9 mouse cellular contexts compared by ENCODE assay signal in the genomic region with DNA sequence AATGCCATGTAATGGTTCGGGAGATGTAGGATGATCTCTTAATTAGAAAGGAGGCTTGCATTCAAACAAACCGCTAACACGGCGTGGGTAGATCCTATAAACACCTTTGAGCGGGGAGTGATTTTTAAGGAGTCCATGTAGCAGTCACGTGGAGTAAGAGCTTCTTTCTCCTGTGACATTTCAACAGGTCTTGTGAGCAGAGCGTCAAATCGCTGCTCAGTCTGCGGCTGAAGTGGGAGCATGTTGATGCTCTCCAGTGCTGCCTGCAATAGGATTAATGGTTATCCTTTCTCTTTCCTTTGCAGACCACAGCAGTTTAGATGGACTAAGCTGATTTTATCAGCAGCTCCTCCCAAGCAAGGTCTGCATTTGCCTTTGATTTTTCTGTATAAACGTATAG. TPM values are rescaled to one million over a fixed set of nuclear protein-coding genes. Genes with fewer than 3 reads are reported as not detected.
DNase-seq lines count a peak whose midpoint lies in the region; ATAC-seq and TF ChIP-seq lines count a peak whose summit lies in the region.
"Had no signal": no experiment of that assay in that cellular context is flagged by ENCODE, and none has a peak within 500 bp of the region (broad histone marks: within the 10 kb centered on the region; RNA-seq: fewer than 3 reads in every experiment).

No protein-coding gene starts in this region.

- no peak for TF ChIP-seq CTCF in lung, embryonic 14.5 days (IDR thresholded peaks at IDR 0.05; ENCODE audit: low read depth)
- TF ChIP-seq CTCF in olfactory bulb, adult 2 months (IDR thresholded peaks at IDR 0.05; ENCODE audit: insufficient read depth, low read depth, low read length), result no peak

- H3K4me2 ChIP-seq in lung, embryonic 14.5 days, result peak overlapping the region; percentile 66
- peak overlapping the region; percentile 75 for H3K4me2 ChIP-seq in heart, embryonic 14.5 days (ENCODE audit: low read length)
- H3K4me2 ChIP-seq in limb, embryonic 12.5 days, result peak overlapping the region; percentile 81

- no peaks in the 10 kb centered on the region for H3K9me3 ChIP-seq in lung, embryonic 14.5 days (ENCODE audit: low read depth, low read length)
- no peaks in the 10 kb centered on the region for H3K9me3 ChIP-seq in heart, embryonic 14.5 days (ENCODE audit: control insufficient read depth, low read length)
- no peaks in the 10 kb centered on the region for H3K9me3 ChIP-seq in limb, embryonic 12.5 days

- DNase-seq in lung, embryonic 14.5 days, result peak; percentile 49
- no peak for DNase-seq in lung, postnatal 36 days
- peak; percentile 68 for DNase-seq in brain, adult 2 months (ENCODE audit: low read depth, low spot score)
- DNase-seq in adrenal gland, adult 18-20 months (ENCODE audit: low spot score in 2 of 2), result no peak
- no peak for DNase-seq in left cerebral cortex, adult 8-10 months (ENCODE audit: low spot score in 2 of 2)

- no peaks in the 10 kb centered on the region for H3K36me3 ChIP-seq in lung, embryonic 14.5 days (ENCODE audit: insufficient read depth)
- H3K36me3 ChIP-seq in heart, embryonic 14.5 days (ENCODE audit: control insufficient read depth, insufficient read depth, low read length), result no peaks in the 10 kb centered on the region
- no peaks in the 10 kb centered on the region for H3K36me3 ChIP-seq in limb, embryonic 12.5 days

- no peaks in the 10 kb centered on the region for H3K27me3 ChIP-seq in lung, embryonic 14.5 days (ENCODE audit: insufficient read depth, low read length)
- no peaks in the 10 kb centered on the region for H3K27me3 ChIP-seq in heart, embryonic 14.5 days (ENCODE audit: control insufficient read depth, insufficient read depth, low read length)
- H3K27me3 ChIP-seq in limb, embryonic 12.5 days, result no peaks in the 10 kb centered on the region

- H3K27ac ChIP-seq in lung, embryonic 14.5 days (ENCODE audit: low read depth), result no peak overlapping the region
- H3K27ac ChIP-seq in heart, embryonic 14.5 days (replicated peaks in 1 of 2; ENCODE audit: control insufficient read depth in 1 of 2, insufficient read depth in 1 of 2, low read depth in 2 of 2, low read length in 2 of 2), result peak overlapping the region in 1 of 2 experiments; percentile 53; a peak in 1 of 4 replicates
- H3K27ac ChIP-seq in limb, embryonic 12.5 days, result no peak overlapping the region
- H3K27ac ChIP-seq in olfactory bulb, adult 2 months (ENCODE audit: insufficient read depth, low read depth, low read length), result no peak overlapping the region

- no peaks in the 10 kb centered on the region for H3K4me1 ChIP-seq in lung, embryonic 14.5 days (ENCODE audit: insufficient read depth)
- peaks cover 0 to 6% of the 10 kb centered on the region in 2 experiments; a peak in 2 of 4 replicates for H3K4me1 ChIP-seq in heart, embryonic 14.5 days (ENCODE audit: control insufficient read depth in 2 of 2, insufficient read depth in 2 of 2, low read length in 2 of 2)
- peaks cover 3% of the 10 kb centered on the region; the same call in 1 of the 2 replicates for H3K4me1 ChIP-seq in limb, embryonic 12.5 days (replicated peaks)
- no peaks in the 10 kb centered on the region; the same call in 1 of the 2 replicates for H3K4me1 ChIP-seq in olfactory bulb, adult 2 months (ENCODE audit: control insufficient read depth, insufficient read depth, low read length)

- TF ChIP-seq POLR2A in olfactory bulb, adult 2 months (IDR thresholded peaks at IDR 0.05; ENCODE audit: insufficient read depth, low read depth, low read length), result no peak

- peak overlapping the region; percentile 61 for H3K9ac ChIP-seq in lung, embryonic 14.5 days
- H3K9ac ChIP-seq in heart, embryonic 14.5 days (ENCODE audit: low read length), result peak overlapping the region; percentile 75
- peak overlapping the region; percentile 66 for H3K9ac ChIP-seq in limb, embryonic 12.5 days (replicated peaks)

- peak overlapping the region; percentile 61 for H3K4me3 ChIP-seq in lung, embryonic 14.5 days (ENCODE audit: low read depth, low read length)
- peak overlapping the region; percentile 68 to 72 for H3K4me3 ChIP-seq in heart, embryonic 14.5 days (ENCODE audit: control insufficient read depth in 1 of 2, insufficient read depth in 1 of 2, low read depth in 1 of 2, low read length in 2 of 2)
- H3K4me3 ChIP-seq in limb, embryonic 12.5 days (replicated peaks), result peak overlapping the region; percentile 68
- H3K4me3 ChIP-seq in olfactory bulb, adult 2 months (ENCODE audit: insufficient read depth, low read depth, low read length), result peak overlapping the region; percentile 61

- ATAC-seq in lung, embryonic 14.5 days (ENCODE audit: insufficient read depth), result no peak
- ATAC-seq in heart, embryonic 14.5 days (ENCODE audit: insufficient number of reproducible peaks, insufficient read depth, low FRiP score, low read depth), result no peak
- ATAC-seq in limb, embryonic 12.5 days (ENCODE audit: insufficient number of reproducible peaks, insufficient read depth, low FRiP score, low TSS enrichment, low read depth), result no peak

- 4% methylated on average over 10 of the region's 10 CpGs for WGBS in lung, embryonic 14.5 days
- WGBS in heart, embryonic 14.5 days, result 4% methylated on average over 10 of the region's 10 CpGs
- WGBS in limb, embryonic 12.5 days, result 5% methylated on average over 10 of the region's 10 CpGs
- 4% methylated on average over 10 of the region's 10 CpGs for WGBS in olfactory bulb, adult 2 months

RNA-seq across cellular contexts. Expression of a gene that starts 0.8 kb away (rescaled TPM):
- polyA plus RNA-seq in lung, embryonic 14.5 days (2014; fragmentation: Nextera tagmentation; extraction: Ambion mirVana), result 12.5 and 17.1 TPM in 2 replicates
- 6.4 and 11.6 TPM in 2 replicates for polyA plus RNA-seq in heart, embryonic 14.5 days (2014; fragmentation: Nextera tagmentation; extraction: Ambion mirVana)
- polyA plus RNA-seq in limb, embryonic 12.5 days (2016; fragmentation: Nextera tagmentation; extraction: Ambion mirVana), result 18.1 and 18.5 TPM in 2 replicates
- polyA plus RNA-seq in olfactory bulb, adult 2 months (2012; ENCODE audit: insufficient read depth, insufficient read length, low replicate concordance, missing spikeins), result not detected in 2 replicates
- total RNA-seq in adrenal gland, adult 18-20 months (2021), result 10 to 100 TPM; 12.5 to 16.5 TPM
- 10 to 100 TPM; 48.2 to 51.0 (median 50.1) TPM for total RNA-seq in left cerebral cortex, adult 8-10 months (2022)

RNA-seq across cellular contexts. Expression of a gene that starts 6.7 kb away (rescaled TPM):
- 65.7 and 71.0 TPM in 2 replicates for polyA plus RNA-seq in lung, embryonic 14.5 days (2014; fragmentation: Nextera tagmentation; extraction: Ambion mirVana)
- 51.1 and 52.3 TPM in 2 replicates for polyA plus RNA-seq in heart, embryonic 14.5 days (2014; fragmentation: Nextera tagmentation; extraction: Ambion mirVana)
- 79.9 and 82.0 TPM in 2 replicates for polyA plus RNA-seq in limb, embryonic 12.5 days (2016; fragmentation: Nextera tagmentation; extraction: Ambion mirVana)
- not detected in 2 replicates for polyA plus RNA-seq in olfactory bulb, adult 2 months (2012; ENCODE audit: insufficient read depth, insufficient read length, low replicate concordance, missing spikeins)
- total RNA-seq in adrenal gland, adult 18-20 months (2021), result 10 to 100 TPM; 31.6 to 35.5 TPM
- 10 to 100 TPM; 39.4 to 48.3 (median 46.1) TPM for total RNA-seq in left cerebral cortex, adult 8-10 months (2022)

RNA-seq across cellular contexts. Expression of a gene that starts 22.2 kb away (rescaled TPM):
- polyA plus RNA-seq in lung, embryonic 14.5 days (2014; fragmentation: Nextera tagmentation; extraction: Ambion mirVana), result not detected in 2 replicates
- not detected in 2 replicates for polyA plus RNA-seq in heart, embryonic 14.5 days (2014; fragmentation: Nextera tagmentation; extraction: Ambion mirVana)
- polyA plus RNA-seq in limb, embryonic 12.5 days (2016; fragmentation: Nextera tagmentation; extraction: Ambion mirVana), result not detected in 2 replicates
- polyA plus RNA-seq in olfactory bulb, adult 2 months (2012; ENCODE audit: insufficient read depth, insufficient read length, low replicate concordance, missing spikeins), result not detected in 2 replicates
- total RNA-seq in adrenal gland, adult 18-20 months (2021), result not detected
- not detected for total RNA-seq in left cerebral cortex, adult 8-10 months (2022)
- total RNA-seq: heart, postnatal 14 days had no signal

Comparison
In these comparisons a context has a peak if more than half of its experiments do, and no peak if none do; other contexts are left out.
1. DNase-seq: peak in lung, embryonic 14.5 days (single experiment) and brain, adult 2 months (single experiment); none in lung, postnatal 36 days (single experiment), adrenal gland, adult 18-20 months (0 of 2) and left cerebral cortex, adult 8-10 months (0 of 2).
2. Peak in every context shown above with its lines, with median percentiles within 50 percentile points of each other: H3K4me2 ChIP-seq, H3K4me3 ChIP-seq and H3K9ac ChIP-seq.